Mouse (Mus musculus): ENCODE data around the gene Hbp1.

The Hbp1 gene

DNA sequence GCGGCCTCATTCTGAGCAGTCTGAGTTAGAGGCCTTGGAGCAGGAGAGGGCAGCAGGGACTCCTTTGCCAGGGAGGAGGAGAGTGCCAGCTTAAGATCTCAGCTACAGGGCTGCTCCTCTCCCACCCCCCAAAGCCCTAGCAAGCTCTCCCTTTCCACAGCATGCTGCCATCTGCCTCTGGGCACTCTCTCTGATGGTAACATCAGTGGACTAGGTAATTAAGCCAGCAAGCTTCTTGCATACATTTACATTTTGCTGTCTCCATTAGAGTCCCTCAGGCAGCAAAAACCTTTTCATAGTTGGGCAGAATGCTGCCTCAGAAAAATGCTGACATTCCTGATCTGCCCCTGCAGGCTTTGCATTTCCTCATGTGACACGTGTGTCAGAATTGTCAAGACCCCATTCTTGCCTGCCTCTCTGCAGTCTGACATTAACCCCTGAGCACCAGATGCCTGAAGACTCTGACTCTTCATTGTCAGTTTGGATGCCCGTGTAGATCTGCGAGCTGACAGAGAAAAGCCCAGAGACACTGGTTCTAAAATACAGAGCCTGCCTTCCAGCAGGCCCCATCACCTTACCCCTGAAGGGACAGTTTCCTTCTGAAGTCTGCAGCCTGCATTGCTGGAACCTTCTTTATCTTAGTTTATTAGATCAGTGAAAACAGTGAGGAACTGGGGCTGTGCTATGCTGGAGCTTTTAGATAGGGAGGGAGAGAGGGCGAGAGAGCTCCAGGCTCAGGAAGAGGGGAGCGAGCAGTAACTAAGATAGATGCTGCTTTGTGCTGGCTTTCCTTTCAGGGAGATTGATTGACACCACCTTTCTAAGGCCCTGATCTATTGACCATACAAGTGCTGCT is 44.4 kb downstream of the Hbp1 start:
- DNase-seq, result no peak

DNA sequence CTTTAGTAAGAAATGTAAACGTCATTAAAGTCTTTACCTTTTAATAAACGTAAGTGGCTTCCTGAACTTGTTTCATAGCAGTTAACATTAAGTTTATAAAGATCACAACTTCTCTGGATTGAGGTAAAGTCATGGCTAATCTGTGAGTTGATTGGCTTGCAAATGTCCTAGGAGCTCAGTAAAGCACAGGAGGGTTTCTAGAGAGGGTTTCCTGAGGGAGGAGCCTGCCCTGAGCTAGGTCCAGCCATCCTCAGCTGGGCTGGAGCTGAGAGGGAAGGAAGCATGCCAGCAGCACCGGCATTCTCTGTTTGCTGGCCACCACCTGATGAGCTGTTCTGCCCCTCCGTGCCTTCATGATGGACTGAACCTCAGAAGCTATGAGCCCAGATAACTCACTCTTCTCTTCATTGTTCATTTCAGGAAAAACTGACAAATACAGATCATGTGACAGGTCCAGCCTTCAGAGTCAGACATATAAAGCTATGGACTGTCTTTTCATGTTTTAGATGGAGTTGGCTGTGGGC is 49.9 kb downstream of the Hbp1 start:
- DNase-seq, result no peak

DNA sequence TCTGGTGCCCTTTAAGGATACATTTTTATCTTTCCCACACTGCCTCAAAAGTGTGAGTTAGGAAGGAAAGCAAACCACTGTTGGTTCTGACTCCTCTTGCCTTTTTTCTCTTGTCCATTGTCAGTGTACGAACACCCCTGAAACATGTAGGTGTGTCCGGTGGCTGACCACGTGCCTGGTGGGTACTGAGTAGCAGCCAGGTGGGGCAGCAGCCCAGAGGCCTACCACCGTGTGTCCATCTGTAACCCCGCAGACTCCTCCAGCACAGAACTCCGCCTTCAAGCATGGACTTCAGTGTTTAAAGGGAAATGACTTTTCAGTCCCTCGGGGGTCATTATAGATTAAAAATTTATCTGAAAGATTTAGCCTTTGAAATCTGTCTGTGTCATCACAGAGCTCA is 52.9 kb downstream of the Hbp1 start:
- no peak for DNase-seq

DNA sequence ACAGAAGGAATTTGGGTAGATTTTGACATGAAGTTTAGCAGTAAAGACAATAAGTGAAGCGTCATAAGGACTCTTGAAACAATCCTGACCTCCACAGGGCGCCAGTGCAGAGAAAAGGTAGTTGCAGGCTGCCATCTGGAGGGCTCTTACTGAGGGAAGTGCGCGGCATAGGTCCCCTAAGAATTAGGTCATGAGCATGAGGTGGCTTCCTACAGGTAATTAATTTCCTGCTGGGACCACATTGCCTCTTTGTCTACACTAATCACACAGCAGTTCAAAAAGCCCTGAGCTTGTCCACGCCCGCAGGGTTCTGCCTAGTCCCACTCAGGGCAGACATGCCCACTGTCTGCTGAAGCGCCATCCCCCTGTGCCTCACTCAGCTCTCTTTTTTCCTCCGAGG is 53.3 kb downstream of the Hbp1 start:
- DNase-seq, result no peak

DNA sequence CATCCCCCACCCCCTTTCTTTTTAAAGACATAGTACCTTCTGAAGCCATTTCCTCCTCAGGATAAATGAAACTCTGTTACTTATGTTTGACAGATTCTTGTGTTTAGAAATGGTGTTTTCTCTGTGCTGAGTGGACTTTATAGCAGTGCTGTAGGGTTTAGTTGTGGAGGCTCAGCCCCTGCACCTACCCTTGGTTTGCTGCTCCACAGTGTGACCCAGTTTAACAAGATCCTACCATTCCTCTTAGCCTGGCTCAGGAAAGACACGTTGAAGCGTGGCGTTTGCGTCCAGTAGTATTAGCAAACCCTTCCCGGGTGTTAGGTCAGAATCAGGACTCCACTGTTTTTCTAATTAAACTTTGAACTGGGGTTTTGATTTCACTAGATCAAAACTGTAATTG is 54.0 kb downstream of the Hbp1 start:
- no peak for DNase-seq

DNA sequence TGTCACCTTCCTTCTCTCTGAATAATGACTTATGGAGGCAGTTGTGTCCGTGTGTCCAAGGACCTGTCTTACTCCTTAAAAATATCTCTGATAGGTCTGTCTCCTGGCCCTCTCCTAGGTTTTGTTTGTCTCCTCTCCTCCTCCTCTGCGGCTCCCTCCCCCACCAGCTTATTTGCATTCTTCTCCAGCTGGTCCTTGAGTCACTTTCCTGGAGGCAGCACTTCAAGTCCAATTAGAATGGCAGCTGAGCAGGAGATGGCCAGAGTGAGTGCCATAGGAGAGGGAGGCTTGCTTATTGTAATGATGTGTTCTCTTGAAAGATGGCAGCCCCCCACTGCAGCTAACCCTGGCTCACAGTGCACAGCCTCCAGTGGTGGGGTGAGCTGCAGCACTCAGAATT is 54.4 kb downstream of the Hbp1 start:
- no peak for DNase-seq

DNA sequence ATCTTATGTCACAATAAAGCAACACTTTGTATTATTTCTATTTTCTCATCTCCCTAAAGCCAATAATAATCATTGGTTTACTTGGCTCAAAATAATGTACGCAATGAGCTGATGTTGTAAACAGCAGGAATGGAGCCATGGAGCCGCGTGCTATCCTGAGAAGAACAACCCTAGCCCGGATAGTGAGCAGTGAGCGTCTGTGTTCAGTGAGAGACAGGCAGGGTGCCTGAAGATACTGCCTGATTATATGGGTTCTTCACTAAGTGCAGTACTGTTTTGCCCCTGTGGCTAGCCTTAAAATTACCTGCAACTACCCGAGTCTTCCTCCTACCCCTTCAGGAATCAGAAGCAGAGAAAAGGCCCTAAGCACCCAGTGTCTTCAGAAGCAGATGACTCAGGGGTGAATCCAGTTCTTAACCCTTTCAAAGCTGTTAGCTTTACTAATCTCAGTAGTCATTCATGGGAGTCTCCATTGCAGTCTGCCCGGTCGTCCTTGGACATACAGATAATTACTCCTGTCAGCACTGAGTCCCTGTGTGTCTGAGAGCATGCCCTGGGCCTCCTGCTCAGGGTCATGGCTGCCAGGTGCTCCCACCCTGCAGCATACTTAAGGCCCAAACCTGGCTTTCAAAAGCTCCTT is 55.1 kb downstream of the Hbp1 start:
- no peak for DNase-seq

DNA sequence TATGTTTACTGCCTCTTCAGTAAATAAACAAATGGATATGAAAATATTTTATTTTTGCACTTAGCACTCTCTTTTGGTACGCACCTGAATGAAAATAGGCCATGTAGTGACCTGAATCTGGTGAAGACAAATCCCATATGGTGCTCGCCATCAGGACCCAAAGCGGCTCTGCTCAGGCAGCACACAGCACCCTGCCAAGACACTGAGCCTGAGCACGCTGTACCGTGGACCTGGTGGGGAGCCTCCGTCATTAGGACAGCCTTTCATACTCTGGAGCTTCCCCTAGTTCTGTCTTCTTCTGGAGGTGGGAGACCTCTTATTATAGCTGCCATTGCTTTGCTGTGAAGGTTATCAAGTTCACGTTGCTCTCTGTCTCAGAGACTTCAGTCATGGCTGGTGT is 57.6 kb downstream of the Hbp1 start:
- no peak for DNase-seq

DNA sequence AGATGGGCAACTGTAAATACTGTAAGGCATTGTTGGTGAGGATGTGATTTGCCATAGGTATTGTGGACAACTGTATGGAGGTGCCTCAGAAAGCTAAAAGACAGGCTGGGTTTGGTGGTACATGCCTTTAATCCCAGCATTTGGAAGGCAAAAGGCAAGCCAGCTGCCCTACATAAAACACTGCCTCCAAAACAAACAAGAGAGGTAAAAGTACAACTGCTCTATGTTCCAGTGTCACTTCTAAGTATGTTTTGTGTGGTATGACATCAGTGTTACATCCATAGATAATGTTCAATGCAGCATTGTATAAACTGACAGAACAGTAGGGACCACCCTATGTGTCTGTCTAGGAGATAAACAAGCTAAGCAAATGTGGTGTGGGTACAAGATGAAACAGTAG is 58.3 kb downstream of the Hbp1 start:
- no peak for DNase-seq

DNA sequence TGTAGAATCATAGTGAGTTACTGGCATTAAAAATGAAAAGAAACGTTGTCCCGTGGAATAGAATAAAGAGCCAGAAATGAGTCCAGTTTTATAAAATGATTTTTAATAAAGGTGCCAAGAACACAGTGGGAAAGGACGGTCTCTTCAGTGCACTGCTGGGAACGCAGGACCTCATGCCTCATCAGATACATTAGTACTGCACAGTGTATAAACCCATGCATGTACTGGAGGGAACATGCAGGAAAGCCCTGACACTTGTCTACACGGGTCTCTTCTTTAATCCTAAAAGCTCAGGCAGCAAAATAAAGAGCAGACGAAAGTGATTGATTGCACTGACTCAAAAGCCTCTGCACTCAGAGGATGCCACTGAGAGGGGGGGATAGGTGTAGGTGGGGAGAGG is 59.6 kb downstream of the Hbp1 start:
- no peak for DNase-seq

DNA sequence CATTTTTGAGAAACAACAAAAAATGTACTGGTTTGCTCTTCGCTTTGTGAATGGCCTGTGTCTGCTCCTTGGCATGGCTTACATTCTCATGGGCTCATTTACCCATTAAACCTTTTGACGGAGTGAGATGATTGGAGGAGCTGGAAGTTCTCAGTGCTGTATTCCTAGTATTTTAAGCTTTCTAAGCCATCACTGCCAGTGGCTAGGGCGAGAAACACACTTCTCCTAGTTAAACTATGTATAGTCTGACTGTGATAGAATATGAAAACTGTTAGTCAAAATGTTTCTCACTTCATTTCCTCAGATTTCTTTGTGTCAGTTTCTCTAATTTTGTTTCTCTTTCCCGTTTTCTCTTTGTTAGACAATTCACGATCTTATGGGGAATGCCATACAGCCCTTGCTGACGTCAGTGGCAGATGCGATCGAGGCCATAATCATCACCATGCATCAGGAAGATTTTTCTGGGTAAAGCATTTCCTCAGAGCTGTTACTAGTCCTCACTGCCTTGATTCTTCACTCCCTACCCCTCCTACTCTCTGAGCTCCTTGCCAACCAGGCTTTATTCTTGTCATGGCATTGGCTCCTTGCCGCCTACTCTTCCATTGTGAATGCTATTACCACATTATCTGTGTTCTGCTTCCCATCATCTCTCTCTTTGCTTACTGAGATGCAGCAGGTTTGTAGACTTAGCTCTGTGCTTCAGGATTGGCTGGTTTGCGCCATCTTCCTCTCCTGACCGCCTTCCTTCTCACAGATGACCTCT is 64.3 kb downstream of the Hbp1 start:
- DNase-seq, result no peak

DNA sequence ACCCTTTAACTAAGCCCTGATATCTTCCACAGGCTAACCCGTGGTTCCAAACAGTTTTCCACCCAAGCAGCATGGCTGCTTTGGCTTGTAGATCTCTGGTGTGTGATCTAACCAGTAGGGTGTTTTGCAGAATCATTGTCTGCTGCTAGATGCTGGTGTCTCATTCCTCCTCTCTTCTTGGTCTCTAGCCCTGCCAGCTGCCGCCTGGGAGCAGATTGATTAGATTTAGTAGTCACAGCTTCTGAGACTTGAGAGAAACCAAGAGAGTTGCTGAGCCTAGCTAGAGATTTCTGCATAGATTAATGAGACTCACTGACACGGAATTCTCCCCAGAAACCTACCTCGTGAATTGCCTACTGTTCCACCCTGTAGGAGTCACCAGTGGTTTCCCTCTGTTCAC is 65.3 kb downstream of the Hbp1 start:
- no peak for DNase-seq

DNA sequence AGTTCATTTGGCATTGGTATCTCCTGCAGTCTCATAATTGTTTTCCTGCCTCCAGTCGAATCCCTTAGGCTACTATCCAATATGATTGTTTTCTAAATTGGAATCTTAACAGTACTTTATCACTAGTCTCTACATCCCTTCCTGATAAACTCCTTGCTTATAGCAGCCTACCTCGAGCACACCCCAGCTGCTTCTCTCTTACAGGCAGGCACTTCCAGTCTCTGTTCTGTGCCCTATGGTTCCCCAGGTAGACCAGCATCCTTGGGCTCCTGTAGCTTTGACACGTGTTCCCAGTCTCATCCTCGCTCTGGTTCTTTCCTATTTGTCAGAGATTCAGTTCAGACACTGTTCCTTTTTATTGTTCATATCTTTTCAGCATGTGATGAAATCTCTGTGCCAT is 66.0 kb downstream of the Hbp1 start:
- DNase-seq, result no peak

DNA sequence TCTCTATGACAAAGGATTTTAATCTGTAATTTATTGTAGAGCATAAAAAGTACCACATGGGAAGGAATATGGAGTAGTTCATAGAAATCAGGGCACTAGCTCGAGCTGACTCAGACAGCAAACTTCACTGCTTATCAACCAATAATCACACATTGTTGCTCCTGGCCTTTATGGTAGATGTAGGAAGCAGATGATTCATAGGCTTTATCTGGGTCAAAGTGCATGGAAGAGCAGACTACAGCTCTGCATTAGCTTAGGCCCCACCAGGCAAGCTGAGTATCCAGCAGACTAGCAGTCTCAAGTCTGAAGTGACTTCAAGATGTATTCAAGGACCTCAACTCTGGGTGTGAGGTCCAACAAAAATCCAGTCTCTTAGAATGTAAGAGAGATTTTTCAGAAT is 67.6 kb downstream of the Hbp1 start:
- no peak for DNase-seq

DNA sequence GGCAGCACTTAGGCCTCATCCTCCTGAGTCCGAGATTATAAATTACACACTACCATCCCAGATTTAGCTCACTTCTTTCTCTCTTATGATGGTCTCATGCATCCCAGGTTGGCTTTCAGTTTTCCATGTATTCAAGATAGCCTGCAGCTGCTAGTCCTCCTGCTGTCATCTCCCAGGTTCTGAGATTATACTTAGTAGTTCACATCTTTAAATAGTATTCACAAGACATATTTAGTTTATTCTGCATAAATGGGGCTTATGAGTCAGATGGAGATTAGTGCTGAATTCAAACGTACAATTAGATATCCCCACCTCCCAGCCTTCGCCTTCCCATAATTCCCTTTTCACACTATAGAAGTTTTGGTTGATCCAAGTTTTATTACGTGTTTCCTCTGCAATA is 73.6 kb downstream of the Hbp1 start:
- no peak for DNase-seq
